16 mouse cellular contexts compared by ENCODE assay signal in genomic region chr9:46891829-46892228, GRCm38 (mm10).
"Had no signal": no experiment of that assay in that cellular context is flagged by ENCODE, and none has a peak within 500 bp of the region (broad histone marks: within the 10 kb centered on the region; RNA-seq: fewer than 3 reads in every experiment).

No protein-coding gene starts in this region.

- H3K4me1 ChIP-seq: lung, embryonic 15.5 days; megakaryocyte, embryonic 14.5 days; midbrain, embryonic 13.5 days; midbrain, embryonic 15.5 days; neural tube, embryonic 12.5 days; stomach, embryonic 15.5 days had no signal

- H3K9me3 ChIP-seq: lung, embryonic 15.5 days; midbrain, embryonic 13.5 days; midbrain, embryonic 15.5 days; neural tube, embryonic 12.5 days; stomach, embryonic 15.5 days had no signal

- DNase-seq: lung, adult 2 months; lung, postnatal 14 days; lung, postnatal 36 days; right cerebral cortex, postnatal 14 days; thymus, adult 2 months; thymus, postnatal 25 days had no signal

- H3K9ac ChIP-seq: lung, embryonic 15.5 days; midbrain, embryonic 13.5 days; midbrain, embryonic 15.5 days; neural tube, embryonic 12.5 days; stomach, embryonic 15.5 days had no signal

- H3K27ac ChIP-seq: lung, embryonic 15.5 days; macrophage; midbrain, embryonic 13.5 days; midbrain, embryonic 15.5 days; neural tube, embryonic 12.5 days; stomach, embryonic 15.5 days; stomach, postnatal 0 days had no signal

- H3K4me2 ChIP-seq: lung, embryonic 15.5 days; midbrain, embryonic 11.5 days; midbrain, embryonic 13.5 days; midbrain, embryonic 15.5 days; neural tube, embryonic 12.5 days; stomach, embryonic 15.5 days had no signal

- ATAC-seq: lung, postnatal 0 days; midbrain, embryonic 13.5 days; midbrain, embryonic 15.5 days had no signal

- H3K27me3 ChIP-seq: lung, embryonic 15.5 days; megakaryocyte, embryonic 14.5 days; midbrain, embryonic 13.5 days; midbrain, embryonic 15.5 days; neural tube, embryonic 12.5 days; stomach, embryonic 15.5 days had no signal

- H3K4me3 ChIP-seq: lung, embryonic 15.5 days; megakaryocyte, embryonic 14.5 days; midbrain, embryonic 13.5 days; midbrain, embryonic 15.5 days; neural tube, embryonic 12.5 days; stomach, embryonic 15.5 days had no signal

- H3K36me3 ChIP-seq: lung, embryonic 15.5 days; midbrain, embryonic 13.5 days; midbrain, embryonic 15.5 days; neural tube, embryonic 12.5 days; stomach, embryonic 15.5 days had no signal
